Mouse (Mus musculus) kidney, postnatal 10 days (tissue): ENCODE results near the gene Cspg5.

ENCODE experiments used
- DNase-seq: peaks from one replicate; pipeline ENCODE4 v3.0.0; 2021; ENCODE audit warnings: mixed read lengths

The Cspg5 gene

DNA sequence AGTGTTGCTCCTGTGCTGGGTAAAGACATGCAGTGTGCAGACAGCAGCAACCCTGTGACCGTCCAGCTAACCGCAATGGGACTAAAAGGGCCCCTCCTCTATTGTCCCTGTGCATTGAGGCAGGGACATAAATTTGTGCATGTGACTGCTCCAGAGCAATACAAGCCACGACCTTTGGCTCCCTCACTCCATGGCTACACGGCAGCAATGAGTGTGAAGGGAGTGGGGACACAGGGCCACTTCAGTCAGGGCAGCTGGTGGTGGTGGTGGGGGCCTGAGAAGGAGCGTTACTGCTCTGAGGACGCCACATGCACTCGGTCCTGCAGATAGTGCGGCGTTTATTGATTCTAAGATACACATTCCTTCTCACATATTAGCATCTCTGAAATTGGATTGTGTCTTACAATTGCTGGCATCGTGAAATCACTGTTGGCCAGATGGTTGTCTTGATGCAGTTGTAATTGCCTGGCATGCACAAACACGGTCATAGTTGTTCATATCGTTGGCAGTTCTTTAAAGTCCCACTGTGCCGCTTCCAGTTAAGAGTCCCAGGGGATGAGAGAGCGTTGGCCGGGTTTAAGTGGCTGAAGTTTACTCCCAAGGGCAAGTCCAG lies 11.9 kb downstream of the Cspg5 start:
- no peak for DNase-seq

DNA sequence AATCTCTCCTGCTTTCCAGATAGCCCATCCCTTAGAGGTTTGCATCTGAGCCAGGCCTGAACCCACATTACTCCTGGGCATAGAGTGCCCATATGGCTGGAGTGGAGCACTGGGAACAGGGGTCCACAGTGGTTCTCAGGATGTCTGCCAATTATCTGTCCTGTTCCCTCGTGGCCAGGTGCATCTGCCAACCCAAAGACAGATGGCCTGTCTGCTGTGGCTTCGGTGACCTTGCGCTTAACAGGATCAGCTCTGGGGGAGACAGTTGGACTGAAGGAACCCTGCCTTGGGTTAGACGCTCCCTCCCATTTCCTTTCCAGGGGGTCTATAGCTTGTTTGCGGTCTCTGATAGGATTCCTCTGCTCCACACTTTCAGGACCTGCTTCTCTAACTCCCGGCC lies 15.1 kb downstream of the Cspg5 start:
- DNase-seq = no peak

DNA sequence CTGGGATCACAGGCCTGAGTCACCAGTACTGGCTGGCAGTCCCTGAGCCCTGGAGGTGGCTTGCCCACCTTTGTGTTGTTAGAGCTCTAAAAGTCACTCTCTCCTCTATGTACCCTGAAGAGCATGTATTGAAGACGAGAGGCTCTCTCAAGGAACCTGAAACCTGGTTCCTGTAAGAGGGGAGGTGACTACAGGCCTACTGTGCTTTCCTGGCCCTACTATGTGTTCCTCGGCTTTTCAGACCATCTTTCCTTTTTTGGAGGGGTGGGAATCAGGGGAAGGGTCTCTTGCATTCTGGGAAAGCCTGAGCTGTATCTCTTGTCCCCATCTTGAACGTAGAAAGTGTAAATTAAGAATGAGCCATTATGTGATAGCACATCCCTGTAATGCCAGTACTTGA lies 15.5 kb downstream of the Cspg5 start:
- DNase-seq = no peak

DNA sequence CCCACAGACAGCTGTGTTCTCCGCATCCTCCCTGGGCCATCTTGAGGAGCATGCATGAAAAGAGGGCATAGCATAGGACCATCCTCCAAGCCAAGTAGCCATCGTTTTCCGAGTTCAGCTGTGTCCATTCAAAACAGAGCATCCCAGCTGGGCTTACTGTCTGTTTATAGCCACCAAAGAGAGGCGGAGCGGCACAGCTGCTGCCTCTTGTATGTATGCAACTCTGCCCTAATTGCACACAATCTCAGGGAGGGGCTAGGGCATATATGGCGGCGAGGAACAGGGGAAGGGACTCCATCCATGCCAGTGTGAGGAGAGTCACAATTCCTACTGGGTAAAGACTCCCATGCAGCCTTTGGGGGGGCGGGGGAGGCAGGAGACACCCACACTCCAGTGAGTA lies 19.6 kb downstream of the Cspg5 start:
- DNase-seq = no peak

DNA sequence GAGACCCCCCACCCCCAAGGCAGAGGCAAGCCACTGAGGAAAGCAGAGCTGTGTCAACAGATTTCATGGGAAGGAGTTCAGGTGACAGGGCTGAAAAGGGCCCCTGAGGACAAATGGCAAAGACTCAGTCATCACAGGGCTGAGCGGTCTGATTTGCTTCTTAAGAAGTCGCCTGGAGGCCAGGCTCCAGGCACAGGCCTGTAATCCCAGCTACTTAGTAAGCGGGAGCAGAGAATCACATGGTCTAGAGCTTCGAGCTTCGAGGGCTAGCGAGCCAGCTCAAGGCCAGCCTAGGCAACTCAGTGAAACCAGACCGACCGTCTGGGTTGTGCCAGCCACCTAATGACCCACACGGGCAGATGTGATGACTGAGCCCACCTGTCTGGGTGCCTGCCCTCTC lies 21.4 kb downstream of the Cspg5 start:
- no peak for DNase-seq

DNA sequence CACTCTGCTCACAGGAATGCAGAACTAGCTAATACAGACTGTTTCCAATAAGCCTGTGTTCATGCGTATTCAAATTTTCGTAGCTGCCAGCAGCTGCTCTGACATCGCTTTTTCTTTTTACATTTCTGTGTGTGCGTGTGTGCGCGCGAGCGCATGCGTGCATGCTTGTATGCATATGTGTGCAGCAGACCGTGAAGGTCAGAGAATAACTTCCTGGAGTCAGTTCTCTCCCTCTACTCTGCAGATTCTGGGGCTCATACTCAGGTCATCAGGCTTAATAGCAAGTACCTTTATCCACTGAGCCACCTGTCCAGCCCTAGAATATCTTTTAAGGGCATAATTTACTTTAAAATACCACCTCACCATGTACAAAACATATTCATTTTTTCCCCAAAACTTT lies 24.8 kb downstream of the Cspg5 start:
- no peak for DNase-seq

DNA sequence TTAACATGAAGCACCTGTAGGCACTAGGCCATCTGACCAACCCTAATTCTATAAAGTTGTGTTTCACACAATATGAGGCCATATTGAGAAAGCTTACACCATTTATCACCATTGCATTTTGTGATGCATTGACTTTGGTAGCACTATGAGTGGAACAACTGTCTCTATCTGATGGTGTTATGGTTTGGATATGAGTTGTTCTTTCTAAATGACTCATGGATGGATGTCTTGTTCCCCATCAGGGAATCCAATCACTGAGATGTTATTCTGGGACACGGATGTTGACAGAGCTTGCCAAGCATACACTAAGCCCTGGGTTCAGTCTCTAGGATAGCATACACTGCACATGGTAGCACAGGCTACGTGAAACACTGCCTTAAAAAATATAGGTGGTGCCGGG lies 28.7 kb downstream of the Cspg5 start:
- DNase-seq = no peak

DNA sequence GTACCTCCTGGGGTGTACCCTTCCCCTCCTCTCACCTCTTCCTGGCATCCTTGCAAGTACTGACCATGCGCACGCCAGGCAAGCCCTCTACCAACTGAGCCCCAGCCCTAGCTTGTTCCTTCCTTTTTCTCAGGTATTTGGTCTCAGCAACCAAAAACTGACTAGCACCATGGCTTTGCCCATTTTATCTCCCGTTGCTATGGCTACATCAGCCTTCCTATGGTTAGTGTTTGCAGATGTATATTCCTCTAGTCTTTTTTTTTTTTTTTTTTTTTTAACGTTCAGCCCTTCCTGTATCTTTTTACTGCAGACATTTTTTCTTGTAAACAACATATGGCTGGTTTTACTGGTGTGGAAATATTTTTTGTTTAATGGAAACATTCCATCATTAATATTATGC lies 29.9 kb downstream of the Cspg5 start:
- DNase-seq = no peak

DNA sequence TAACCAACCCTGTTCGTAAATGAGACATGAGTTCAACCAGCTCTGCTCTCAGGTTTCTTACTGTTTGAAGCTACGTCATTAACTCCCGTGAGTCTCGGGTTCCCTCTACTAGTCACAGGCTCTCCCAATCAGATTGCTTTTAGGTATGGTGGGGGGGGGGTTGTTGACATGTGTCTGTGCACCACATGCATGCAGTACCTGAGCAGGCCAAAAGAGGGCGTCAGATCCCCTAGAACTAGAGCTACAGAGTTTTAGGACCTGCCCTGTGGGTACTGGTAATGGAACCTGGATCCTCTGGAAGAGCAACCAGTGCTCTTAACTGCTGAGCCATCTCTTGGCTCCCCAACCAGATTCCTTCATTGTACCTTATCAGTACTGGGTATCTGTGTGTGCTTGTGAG lies 32.3 kb downstream of the Cspg5 start:
- DNase-seq = no peak

DNA sequence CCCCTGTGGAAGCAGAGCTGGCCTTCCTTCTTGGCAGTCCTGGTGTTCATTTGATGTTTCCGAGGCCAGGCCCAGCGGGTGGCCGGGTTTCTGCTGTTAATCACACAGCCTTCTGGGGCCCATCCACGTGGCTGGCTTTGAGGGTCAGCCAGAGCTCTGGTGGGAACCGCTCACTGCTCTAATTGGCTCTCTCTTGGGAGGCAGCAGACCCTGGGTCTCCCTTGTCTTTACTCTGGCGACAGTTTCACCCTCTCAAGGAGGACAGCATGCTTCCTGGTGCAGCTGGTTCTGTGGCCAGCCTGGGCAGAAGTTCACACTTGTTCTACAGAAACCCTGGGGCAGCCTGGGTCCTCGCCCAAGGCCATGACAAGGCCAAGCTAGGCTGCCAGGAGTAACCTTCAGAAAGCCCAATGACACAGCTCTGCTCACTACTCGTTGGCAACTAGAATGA lies 33.9 kb downstream of the Cspg5 start:
- DNase-seq = no peak

DNA sequence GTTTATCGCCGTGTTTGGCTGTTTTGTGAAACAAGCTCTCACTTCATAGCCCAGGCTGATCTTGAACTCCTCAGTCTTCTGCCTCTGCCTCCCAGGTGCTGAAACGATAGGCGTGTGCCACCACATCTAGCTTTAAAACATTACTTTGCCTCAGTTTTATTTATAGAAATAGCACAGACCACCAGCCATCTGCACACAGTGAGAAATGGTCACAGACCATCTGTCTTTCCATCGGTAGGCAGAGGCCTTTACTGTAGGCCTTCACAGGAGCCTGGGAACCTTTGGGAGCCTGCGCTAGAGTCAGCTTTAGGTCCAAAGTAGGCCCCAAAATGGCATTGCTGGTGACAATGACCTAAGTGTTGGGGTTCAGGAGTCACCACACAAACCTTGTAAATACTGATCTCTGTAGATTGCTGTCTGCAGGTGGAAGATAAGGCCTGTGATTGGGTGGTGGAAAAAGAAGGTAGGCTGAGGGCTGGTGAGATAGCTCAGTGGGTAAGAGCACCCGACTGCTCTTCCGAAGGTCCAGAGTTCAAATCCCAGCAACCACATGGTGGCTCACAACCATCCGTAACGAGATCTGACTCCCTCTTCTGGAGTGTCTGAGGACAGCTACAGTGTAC lies 40.6 kb downstream of the Cspg5 start:
- DNase-seq = no peak

DNA sequence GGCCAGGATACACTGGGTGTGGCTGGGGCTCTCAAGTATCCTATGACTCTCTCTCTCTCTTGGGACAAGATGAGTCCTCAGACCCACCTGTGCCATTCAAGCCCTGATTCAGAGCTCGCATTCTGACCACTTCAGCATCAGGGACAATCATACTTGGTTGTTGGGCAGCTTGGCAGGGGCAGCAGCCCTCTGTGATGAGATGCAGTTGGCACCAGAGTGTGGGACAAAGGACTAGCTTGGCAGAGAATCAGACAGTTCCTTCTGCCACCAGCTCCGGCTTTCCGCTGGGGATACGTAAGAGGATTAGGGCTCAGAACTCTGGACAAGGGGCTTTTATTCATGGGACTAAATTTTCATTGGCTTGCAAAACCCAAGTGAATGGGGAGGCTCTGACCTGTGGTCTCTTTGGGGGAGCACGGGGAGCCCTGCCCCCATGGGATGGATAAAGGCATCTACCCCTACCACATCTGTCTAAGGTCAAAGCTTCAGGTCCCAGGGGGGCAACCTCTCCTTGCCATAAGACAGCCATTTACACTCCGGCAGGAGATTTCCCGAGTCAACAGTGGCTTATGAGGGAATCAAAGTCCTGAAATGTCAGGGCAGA lies 43.8 kb downstream of the Cspg5 start:
- no peak for DNase-seq

DNA sequence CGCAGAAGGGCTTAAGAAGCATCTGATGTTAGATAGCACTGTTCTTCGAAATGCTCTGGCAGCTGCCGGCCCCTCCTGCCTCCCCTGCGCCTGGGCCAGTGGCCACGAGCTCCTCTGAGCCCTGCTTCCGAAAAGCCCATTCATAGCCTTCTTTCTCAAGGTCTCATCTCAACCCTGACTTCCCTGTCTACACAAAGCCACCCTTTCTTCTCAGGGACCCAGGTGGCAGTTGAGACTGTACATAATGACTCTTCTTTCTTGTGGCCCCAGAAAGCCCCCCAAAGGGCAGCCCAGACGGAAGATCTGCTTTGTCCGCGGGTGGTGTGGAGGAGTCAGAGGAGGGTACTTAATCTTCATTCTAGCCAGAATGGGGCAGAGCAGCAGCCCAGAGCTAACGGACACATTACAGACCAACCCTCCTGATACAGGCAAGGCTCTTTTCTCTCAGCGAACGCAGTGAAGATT lies 49.7 kb downstream of the Cspg5 start:
- DNase-seq = no peak

DNA sequence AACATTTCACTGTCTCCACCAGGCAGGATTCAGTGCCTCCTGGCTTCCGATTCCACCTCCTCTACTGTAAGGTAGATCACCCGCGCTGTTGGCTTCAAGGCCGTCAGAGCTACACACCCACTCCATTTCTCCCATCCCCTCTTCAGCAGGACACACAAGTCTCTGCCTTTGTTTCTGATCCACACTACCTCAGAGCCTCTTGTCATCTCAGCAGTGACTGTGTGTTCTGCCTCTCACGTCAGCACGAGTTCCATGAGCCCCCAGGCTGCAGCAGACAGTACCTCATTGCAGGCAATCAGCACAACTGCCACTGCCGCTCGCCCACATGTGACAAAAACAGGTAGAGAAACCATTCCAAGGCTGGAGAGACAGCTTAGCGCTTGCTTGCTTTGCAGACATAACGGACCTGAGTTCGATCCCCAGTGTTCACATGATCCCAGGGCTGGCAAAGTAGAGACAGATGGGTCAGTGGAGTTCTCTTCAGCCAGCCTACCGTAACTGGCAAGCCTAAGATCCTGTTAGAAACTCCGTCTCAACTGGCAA lies 50.4 kb downstream of the Cspg5 start:
- no peak for DNase-seq

DNA sequence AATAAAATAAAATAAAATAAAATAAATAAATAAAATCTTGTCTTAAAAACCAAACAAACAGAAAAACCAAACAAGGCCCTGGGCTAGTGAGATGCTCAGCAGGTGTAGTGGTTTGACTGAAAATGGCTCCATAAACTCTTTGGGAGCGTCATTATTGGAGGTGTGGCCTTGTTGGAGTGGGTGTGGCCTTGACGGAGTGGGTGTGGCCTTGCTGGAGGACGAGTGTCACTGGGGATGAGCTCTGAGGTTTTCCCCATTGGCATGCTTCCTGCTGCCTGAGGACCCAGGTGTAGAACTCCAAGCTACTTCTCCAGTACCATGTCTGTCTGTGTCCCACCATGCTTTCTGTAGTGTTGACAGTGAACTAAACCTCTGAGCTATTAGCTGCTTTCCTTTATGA lies 51.2 kb downstream of the Cspg5 start:
- no peak for DNase-seq

DNA sequence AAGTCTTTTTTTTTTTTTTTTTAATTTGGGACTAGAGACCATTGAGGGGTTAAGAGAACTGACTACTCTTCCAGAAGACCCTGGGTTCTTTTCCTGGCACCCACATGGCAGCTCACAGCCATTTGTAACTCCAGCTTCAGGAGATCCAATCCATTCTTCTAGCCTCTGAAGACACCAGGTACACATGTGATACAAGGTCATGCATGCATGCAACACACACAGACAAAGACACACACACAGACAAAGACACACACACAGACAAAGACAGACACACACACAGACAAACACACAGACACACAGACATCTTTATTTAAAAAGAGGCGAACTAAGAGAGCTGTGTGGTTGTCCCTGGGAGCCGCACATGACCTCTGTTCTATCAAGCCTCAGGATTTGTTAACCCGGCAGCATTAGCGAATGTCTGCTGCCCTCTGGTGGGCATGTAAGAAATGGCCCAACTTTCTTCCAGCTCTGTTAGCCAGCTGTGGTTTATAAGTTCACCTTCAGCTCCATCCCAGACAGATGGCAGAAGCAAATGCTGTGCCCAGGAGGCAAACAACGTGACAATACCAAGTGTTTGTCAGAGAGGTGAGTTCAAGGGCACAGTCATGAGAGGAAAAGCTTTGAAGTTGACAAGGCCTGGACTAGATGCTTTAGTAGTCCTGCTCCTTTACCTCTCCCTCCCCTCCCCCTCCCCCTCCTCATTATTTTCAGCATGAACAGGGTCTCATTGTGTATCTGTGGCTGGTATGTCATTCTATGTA lies 53.5 kb downstream of the Cspg5 start:
- DNase-seq = peak; percentile 90

DNA sequence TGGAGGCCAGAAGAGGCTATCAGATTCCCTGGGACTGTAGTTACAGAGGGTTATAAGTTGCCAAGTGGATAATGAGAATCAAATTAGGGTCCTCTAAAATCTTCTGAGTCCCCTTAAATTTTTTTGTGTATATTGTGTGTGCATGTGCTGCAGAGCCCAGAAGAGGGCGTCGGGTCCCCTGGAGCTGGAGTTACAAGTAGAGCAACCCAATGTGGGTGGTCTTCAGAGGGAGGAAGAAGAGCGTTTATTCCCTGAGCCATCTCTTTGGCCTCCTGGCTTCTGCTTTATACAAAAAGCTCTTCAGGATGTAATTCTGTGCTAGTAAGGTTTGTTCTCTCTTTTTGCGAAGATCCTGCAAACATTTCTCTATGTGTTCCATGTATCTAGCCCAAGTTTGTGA lies 60.9 kb downstream of the Cspg5 start:
- DNase-seq = peak; percentile 36

DNA sequence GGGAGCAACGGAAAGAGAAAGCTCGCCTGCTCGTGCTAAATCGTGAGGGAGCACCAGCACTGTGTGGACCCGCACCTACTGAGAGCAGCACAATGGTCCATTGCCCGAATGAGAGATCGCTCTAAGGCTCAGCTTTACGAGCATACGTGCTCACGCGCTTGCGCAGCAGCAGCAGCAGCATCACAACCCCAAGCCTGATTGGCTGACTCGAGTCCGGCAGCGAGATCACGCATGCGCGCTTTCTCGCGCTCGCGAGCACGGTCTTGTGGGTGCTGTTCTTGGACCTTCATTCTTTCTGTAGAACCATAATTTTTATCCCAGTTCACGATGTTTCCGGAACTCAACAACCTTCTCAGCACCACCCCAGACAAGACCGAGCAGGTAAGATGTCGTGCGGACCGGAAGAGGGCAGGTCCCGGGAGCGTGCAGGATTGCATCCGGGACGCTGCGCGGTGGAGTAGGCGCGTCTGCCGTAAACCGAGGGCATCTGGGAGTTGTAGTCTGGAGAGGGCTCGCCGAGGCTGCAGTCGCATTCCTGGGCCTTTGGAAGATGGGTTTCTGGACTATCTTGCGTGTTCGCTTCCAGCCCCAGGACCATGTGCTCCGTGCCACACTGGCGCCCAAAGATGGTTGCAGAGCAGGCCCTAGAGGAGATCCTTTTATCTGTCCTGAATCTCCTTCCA lies 61.5 kb downstream of the Cspg5 start, which contains the start of gene Elp6:
Gene Elp6 (plus strand): TSS at position 205 of the 683 bp plus-strand sequence.
- peak; percentile 93 for DNase-seq

DNA sequence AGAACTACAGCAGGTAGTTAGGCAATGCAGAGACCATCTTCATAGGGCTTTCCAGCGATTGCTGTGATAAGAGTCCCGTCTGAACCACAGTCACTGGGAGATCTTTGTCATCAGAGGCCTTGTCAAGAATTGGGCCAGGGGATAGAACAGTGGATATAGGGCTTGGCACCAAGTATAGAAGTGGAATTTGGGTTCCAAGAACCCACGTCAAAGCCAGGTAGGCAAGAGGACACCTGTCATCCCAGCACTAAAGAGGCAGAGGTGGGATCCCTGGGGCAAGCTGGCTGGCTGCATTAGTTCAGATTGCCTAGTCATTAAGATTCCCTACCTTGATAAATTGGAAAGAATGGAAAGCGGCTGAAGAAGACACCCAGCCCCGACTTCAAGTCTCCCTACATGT lies 62.8 kb downstream of the Cspg5 start:
- DNase-seq = no peak
